Mouse (Mus musculus): ENCODE data around the gene Nfkbia.

Nfkbia gene

GRCm38 (mm10) chr12:55487843-55488660 lies 4.4 kb downstream of the Nfkbia start:
- Histone ChIP-seq H3K9me3 (ENCODE audit: low read length) (no peaks in the 10 kb centered on the region), H3K27me3 (ENCODE audit: insufficient read depth, low read length) (peaks cover 11% of the 10 kb centered on the region), H3K4me3 (replicated peaks; ENCODE audit: low read length) (no peak overlapping the region), H3K36me3 (ENCODE audit: insufficient read depth, low read length) (peaks cover 62% of the 10 kb centered on the region), H3K4me1 (replicated peaks; ENCODE audit: low read depth, low read length) (peaks cover 81% of the 10 kb centered on the region)
- no peak for TF ChIP-seq NANOG (IDR thresholded peaks at IDR 0.05; ENCODE audit: borderline replicate concordance, low read length)
- TF ChIP-seq POU5F1 (IDR thresholded peaks at IDR 0.05; ENCODE audit: borderline replicate concordance, low read length), result no peak
- TF ChIP-seq CTCF (conservative IDR thresholded peaks at IDR 0.05; ENCODE audit: low read length), result no peak

DNA sequence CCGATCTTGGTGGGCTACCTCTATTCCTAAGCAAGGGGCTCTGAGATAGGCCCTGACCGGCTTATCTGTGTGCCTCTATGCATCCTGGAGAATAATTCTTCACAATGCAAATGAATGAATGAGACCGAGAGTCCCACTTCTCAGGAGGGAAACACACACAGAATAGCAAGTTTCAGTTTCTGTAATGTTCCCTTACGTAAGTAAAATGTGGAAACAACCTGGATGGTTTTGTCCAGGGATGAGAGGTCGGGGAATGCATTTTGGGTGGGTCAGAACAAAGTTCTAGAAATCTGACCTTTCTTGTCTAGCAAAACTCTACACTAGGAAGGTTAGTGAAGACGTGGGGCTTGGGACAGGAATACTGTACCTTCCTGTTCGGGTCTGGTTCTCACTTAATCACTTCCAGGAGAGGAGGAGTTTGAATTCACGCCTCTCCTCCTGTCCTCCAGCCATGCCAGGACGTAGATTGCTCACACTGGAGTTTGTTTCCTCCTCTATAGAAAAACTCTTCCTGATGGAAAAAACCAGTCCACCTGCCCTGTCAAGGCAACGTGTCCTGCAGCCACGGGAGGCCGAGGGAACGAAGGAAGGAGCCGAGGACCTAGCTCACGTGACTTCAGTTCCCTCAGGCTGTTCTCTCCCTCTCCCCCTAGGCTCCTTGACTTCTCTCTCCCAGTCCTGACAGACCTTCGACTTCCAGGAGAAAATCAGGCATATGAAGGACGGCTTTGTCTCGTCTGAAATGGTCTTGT lies 5.3 kb downstream of the Nfkbia start:
- no peak overlapping the region for H3K4me3 ChIP-seq (replicated peaks; ENCODE audit: low read length)
- no peaks in the 10 kb centered on the region for H3K9me3 ChIP-seq (ENCODE audit: low read length)
- H3K27me3 ChIP-seq (ENCODE audit: insufficient read depth, low read length), result peaks cover 14% of the 10 kb centered on the region
- TF ChIP-seq NANOG (IDR thresholded peaks at IDR 0.05; ENCODE audit: borderline replicate concordance, low read length), result no peak
- TF ChIP-seq CTCF (conservative IDR thresholded peaks at IDR 0.05; ENCODE audit: low read length), result no peak
- no peak for TF ChIP-seq POU5F1 (IDR thresholded peaks at IDR 0.05; ENCODE audit: borderline replicate concordance, low read length)
- peaks cover 62% of the 10 kb centered on the region for H3K36me3 ChIP-seq (ENCODE audit: insufficient read depth, low read length)
- H3K4me1 ChIP-seq (replicated peaks; ENCODE audit: low read depth, low read length), result peaks cover 85% of the 10 kb centered on the region

GRCm38 (mm10) chr12:55484800-55485199 lies 7.6 kb downstream of the Nfkbia start:
- Histone ChIP-seq H3K9me3 (ENCODE audit: low read length) (no peaks in the 10 kb centered on the region), H3K4me3 (replicated peaks; ENCODE audit: low read length) (no peak overlapping the region)
- TF ChIP-seq POU5F1 (IDR thresholded peaks at IDR 0.05; ENCODE audit: borderline replicate concordance, low read length) (no peak), NANOG (IDR thresholded peaks at IDR 0.05; ENCODE audit: borderline replicate concordance, low read length) (no peak), CTCF (conservative IDR thresholded peaks at IDR 0.05; ENCODE audit: low read length) (no peak)

GRCm38 (mm10) chr12:55484079-55484774 lies 8.2 kb downstream of the Nfkbia start:
- Histone ChIP-seq H3K4me3 (replicated peaks; ENCODE audit: low read length) (no peak overlapping the region), H3K9me3 (ENCODE audit: low read length) (no peaks in the 10 kb centered on the region), H3K27me3 (ENCODE audit: insufficient read depth, low read length) (peaks cover 14% of the 10 kb centered on the region), H3K4me1 (replicated peaks; ENCODE audit: low read depth, low read length) (peaks cover 70% of the 10 kb centered on the region), H3K36me3 (ENCODE audit: insufficient read depth, low read length) (peaks cover 39% of the 10 kb centered on the region)
- TF ChIP-seq CTCF (conservative IDR thresholded peaks at IDR 0.05; ENCODE audit: low read length) (no peak), POU5F1 (IDR thresholded peaks at IDR 0.05; ENCODE audit: borderline replicate concordance, low read length) (no peak), NANOG (IDR thresholded peaks at IDR 0.05; ENCODE audit: borderline replicate concordance, low read length) (no peak)

More at GRCm38 (mm10) chr12:55484800-55485199, 7.6 kb downstream of the Nfkbia start:
- Histone ChIP-seq H3K36me3 (ENCODE audit: insufficient read depth, low read length) (peaks cover 45% of the 10 kb centered on the region), H3K27me3 (ENCODE audit: insufficient read depth, low read length) (peaks cover 14% of the 10 kb centered on the region), H3K4me1 (replicated peaks; ENCODE audit: low read depth, low read length) (peaks cover 74% of the 10 kb centered on the region)

DNA sequence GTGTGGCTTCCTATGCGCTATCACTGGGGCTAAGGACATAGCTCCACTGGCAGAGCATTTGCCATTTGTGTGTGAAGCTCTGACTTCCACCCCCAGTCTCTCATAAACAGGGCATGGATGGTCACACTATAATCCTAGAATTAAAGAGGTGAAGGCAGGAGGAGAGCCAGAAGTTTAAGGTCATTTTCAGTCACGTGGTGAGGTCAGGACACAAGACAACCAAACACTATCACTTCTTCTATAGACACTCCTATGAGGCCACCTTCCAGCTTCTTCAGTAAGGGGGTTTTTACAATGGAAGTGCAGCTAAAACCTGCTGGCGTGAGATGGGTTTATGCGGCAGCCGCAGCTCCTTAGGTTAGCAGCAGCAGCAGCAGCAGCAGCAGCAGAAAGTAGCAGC lies 8.9 kb downstream of the Nfkbia start:
- H3K27me3 ChIP-seq (ENCODE audit: insufficient read depth, low read length), result peaks cover 14% of the 10 kb centered on the region
- H3K4me1 ChIP-seq (replicated peaks; ENCODE audit: low read depth, low read length), result peaks cover 65% of the 10 kb centered on the region
- H3K9me3 ChIP-seq (ENCODE audit: low read length), result no peaks in the 10 kb centered on the region
- no peak overlapping the region for H3K4me3 ChIP-seq (replicated peaks; ENCODE audit: low read length)
- peaks cover 33% of the 10 kb centered on the region for H3K36me3 ChIP-seq (ENCODE audit: insufficient read depth, low read length)
- TF ChIP-seq NANOG (IDR thresholded peaks at IDR 0.05; ENCODE audit: borderline replicate concordance, low read length) (no peak), POU5F1 (IDR thresholded peaks at IDR 0.05; ENCODE audit: borderline replicate concordance, low read length) (no peak), CTCF (conservative IDR thresholded peaks at IDR 0.05; ENCODE audit: low read length) (no peak)

GRCm38 (mm10) chr12:55482732-55483131 lies 9.7 kb downstream of the Nfkbia start:
- H3K36me3 ChIP-seq (ENCODE audit: insufficient read depth, low read length), result peaks cover 24% of the 10 kb centered on the region
- H3K9me3 ChIP-seq (ENCODE audit: low read length), result no peaks in the 10 kb centered on the region
- no peak overlapping the region for H3K4me3 ChIP-seq (replicated peaks; ENCODE audit: low read length)
- TF ChIP-seq CTCF (conservative IDR thresholded peaks at IDR 0.05; ENCODE audit: low read length) (no peak), NANOG (IDR thresholded peaks at IDR 0.05; ENCODE audit: borderline replicate concordance, low read length) (no peak), POU5F1 (IDR thresholded peaks at IDR 0.05; ENCODE audit: borderline replicate concordance, low read length) (no peak)
- H3K4me1 ChIP-seq (replicated peaks; ENCODE audit: low read depth, low read length), result peaks cover 60% of the 10 kb centered on the region
- H3K27me3 ChIP-seq (ENCODE audit: insufficient read depth, low read length), result peaks cover 14% of the 10 kb centered on the region

- Histone ChIP-seq H3K4me3 (replicated peaks; ENCODE audit: low read length) (no peak overlapping the region), H3K4me1 (replicated peaks; ENCODE audit: low read depth, low read length) (peaks cover 58% of the 10 kb centered on the region), H3K27me3 (ENCODE audit: insufficient read depth, low read length) (peaks cover 14% of the 10 kb centered on the region), H3K9me3 (ENCODE audit: low read length) (no peaks in the 10 kb centered on the region), H3K36me3 (ENCODE audit: insufficient read depth, low read length) (peaks cover 14% of the 10 kb centered on the region)
- TF ChIP-seq CTCF (conservative IDR thresholded peaks at IDR 0.05; ENCODE audit: low read length), result no peak
- no peak for TF ChIP-seq NANOG (IDR thresholded peaks at IDR 0.05; ENCODE audit: borderline replicate concordance, low read length)
- no peak for TF ChIP-seq POU5F1 (IDR thresholded peaks at IDR 0.05; ENCODE audit: borderline replicate concordance, low read length)
Measured at GRCm38 (mm10) chr12:55481739-55482138, 10.7 kb downstream of the Nfkbia start.
